Mouse (Mus musculus): ENCODE data around the gene Ugt1a5. TPM values are rescaled to one million over a fixed set of nuclear protein-coding genes. Genes with fewer than 3 reads are reported as not detected.

Ugt1a5 gene
- total and polyA plus RNA-seq, 3 experiments, result not detected

- Histone ChIP-seq H3K27ac (ENCODE audit: control insufficient read depth, low read depth, low read length) (no peak within 1 kb of the TSS), H3K79me2 (ENCODE audit: control insufficient read depth, insufficient read depth, low read length, poor library complexity) (no peaks in the 10 kb centered on the region), H3K9ac (ENCODE audit: control insufficient read depth, low read depth, low read length, poor library complexity, severe bottlenecking) (no peak within 1 kb of the TSS), H3K36me3 (ENCODE audit: control insufficient read depth in 1 of 2, insufficient read depth in 2 of 2, low read length in 2 of 2) (no peaks in the 10 kb centered on the region), H3K27me3 (ENCODE audit: control insufficient read depth in 1 of 2, insufficient read depth in 2 of 2, low read length in 2 of 2) (no peaks in the 10 kb centered on the region), H3K4me3 (ENCODE audit: control insufficient read depth in 1 of 2, insufficient read depth in 1 of 2, low read depth in 2 of 2, low read length in 2 of 2) (no peak within 1 kb of the TSS), H3K9me3 (replicated peaks; ENCODE audit: insufficient read depth, low read length) (no peaks in the 10 kb centered on the region), H3K4me1 (ENCODE audit: control insufficient read depth in 1 of 2, insufficient read depth in 2 of 2, low read length in 2 of 2) (no peaks in the 10 kb centered on the region)
- DNase-seq (ENCODE audit: low read depth, low spot score), result peak; percentile 35
- TF ChIP-seq MAZ (IDR thresholded peaks at IDR 0.05; ENCODE audit: low read depth, low read length) (no peak), RAD21 (IDR thresholded peaks at IDR 0.05; ENCODE audit: low read depth, low read length) (no peak), NRF1 (IDR thresholded peaks at IDR 0.05; ENCODE audit: insufficient read depth, low read depth, low read length, poor library complexity, severe bottlenecking) (no peak), MAFK (IDR thresholded peaks at IDR 0.05; ENCODE audit: borderline replicate concordance, low read depth, low read length) (no peak)
Observed at GRCm38 (mm10) chr1:88226670-88227379, 61.0 kb downstream of the Ugt1a5 start, which contains the start of gene Mroh2a. Gene Mroh2a, plus strand, starts transcription at chr1:88226986.

GRCm38 (mm10) chr1:88227482-88227881, 61.7 kb downstream of the Ugt1a5 start:
- no peak for DNase-seq (ENCODE audit: low read depth, low spot score)
- TF ChIP-seq TAL1 (IDR thresholded peaks at IDR 0.05; ENCODE audit: low read length) (no peak), ETS1 (IDR thresholded peaks at IDR 0.05; ENCODE audit: low read depth, low read length) (no peak), MYB (IDR thresholded peaks at IDR 0.05; ENCODE audit: low read depth, low read length) (no peak), USF1 (IDR thresholded peaks at IDR 0.05; ENCODE audit: low read depth, low read length) (no peak), ZMIZ1 (IDR thresholded peaks at IDR 0.05; ENCODE audit: low read depth, low read length) (no peak), JUND (IDR thresholded peaks at IDR 0.05; ENCODE audit: low read depth, low read length) (no peak), SIN3A (IDR thresholded peaks at IDR 0.05; ENCODE audit: low read length) (no peak), MAZ (IDR thresholded peaks at IDR 0.05; ENCODE audit: low read depth, low read length) (no peak), E2F4 (IDR thresholded peaks at IDR 0.05; ENCODE audit: borderline replicate concordance, low read depth, low read length) (no peak), GATA1 (IDR thresholded peaks at IDR 0.05; ENCODE audit: low read depth, low read length) (no peak), ZC3H11A (IDR thresholded peaks at IDR 0.05; ENCODE audit: low read depth, low read length) (no peak), GABPA (IDR thresholded peaks at IDR 0.05; ENCODE audit: low read depth, low read length) (no peak), CHD2 (IDR thresholded peaks at IDR 0.05; ENCODE audit: low read length) (no peak), MXI1 (IDR thresholded peaks at IDR 0.05; ENCODE audit: low read depth, low read length) (no peak), MYC (IDR thresholded peaks at IDR 0.05; ENCODE audit: low read depth, low read length) (no peak), MEF2A (IDR thresholded peaks at IDR 0.05; ENCODE audit: extremely low read depth, insufficient replicate concordance, low read depth, low read length, poor library complexity, severe bottlenecking) (no peak)
- no peak overlapping the region for H3K9ac ChIP-seq (ENCODE audit: control insufficient read depth, low read depth, low read length, poor library complexity, severe bottlenecking)
- H3K27ac ChIP-seq (ENCODE audit: control insufficient read depth, low read depth, low read length), result no peak overlapping the region
- no peak overlapping the region for H3K4me3 ChIP-seq (ENCODE audit: control insufficient read depth in 1 of 2, insufficient read depth in 1 of 2, low read depth in 2 of 2, low read length in 2 of 2)
- no peaks in the 10 kb centered on the region for H3K9me3 ChIP-seq (replicated peaks; ENCODE audit: insufficient read depth, low read length)
- no peaks in the 10 kb centered on the region for H3K27me3 ChIP-seq (ENCODE audit: control insufficient read depth in 1 of 2, insufficient read depth in 2 of 2, low read length in 2 of 2)
- H3K36me3 ChIP-seq (ENCODE audit: control insufficient read depth in 1 of 2, insufficient read depth in 2 of 2, low read length in 2 of 2), result no peaks in the 10 kb centered on the region
- no peaks in the 10 kb centered on the region for H3K79me2 ChIP-seq (ENCODE audit: control insufficient read depth, insufficient read depth, low read length, poor library complexity)
- no peaks in the 10 kb centered on the region for H3K4me1 ChIP-seq (ENCODE audit: control insufficient read depth in 1 of 2, insufficient read depth in 2 of 2, low read length in 2 of 2)
